Mouse (Mus musculus): ENCODE measurements around the gene Samd14.

Gene Samd14

DNA sequence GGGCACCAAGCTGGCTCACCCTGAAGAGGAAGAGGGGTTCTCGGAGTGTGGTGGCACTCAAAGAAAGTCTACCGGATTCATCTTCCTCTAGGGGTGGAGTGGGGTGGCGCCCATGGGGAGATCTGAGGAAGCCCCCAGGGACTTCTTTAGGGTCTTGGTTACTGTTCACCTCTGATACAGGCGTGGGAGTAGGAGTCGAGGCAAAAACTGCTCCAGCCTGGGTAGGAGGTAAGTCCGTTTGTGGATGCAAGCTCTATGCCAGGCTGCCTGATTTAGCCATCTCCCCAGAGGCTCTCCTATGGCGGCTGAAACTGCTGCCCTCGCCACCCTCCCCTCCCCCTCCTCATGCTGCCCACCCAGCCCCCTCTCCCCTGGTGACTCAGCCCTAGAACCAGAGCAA lies 62.5 kb downstream of the Samd14 start:
- DNase-seq (ENCODE audit: low read depth, low spot score) = no peak

GRCm38 (mm10) chr11:95072804-95073203 lies 63.1 kb downstream of the Samd14 start:
- DNase-seq (ENCODE audit: low read depth, low spot score) = no peak

- DNase-seq (ENCODE audit: low read depth, low spot score) = no peak
These were observed 64.2 kb downstream of the Samd14 start for GRCm38 (mm10) chr11:95073835-95074234.

GRCm38 (mm10) chr11:95074694-95075093 lies 65.0 kb downstream of the Samd14 start:
- DNase-seq (ENCODE audit: low read depth, low spot score) = no peak

DNA sequence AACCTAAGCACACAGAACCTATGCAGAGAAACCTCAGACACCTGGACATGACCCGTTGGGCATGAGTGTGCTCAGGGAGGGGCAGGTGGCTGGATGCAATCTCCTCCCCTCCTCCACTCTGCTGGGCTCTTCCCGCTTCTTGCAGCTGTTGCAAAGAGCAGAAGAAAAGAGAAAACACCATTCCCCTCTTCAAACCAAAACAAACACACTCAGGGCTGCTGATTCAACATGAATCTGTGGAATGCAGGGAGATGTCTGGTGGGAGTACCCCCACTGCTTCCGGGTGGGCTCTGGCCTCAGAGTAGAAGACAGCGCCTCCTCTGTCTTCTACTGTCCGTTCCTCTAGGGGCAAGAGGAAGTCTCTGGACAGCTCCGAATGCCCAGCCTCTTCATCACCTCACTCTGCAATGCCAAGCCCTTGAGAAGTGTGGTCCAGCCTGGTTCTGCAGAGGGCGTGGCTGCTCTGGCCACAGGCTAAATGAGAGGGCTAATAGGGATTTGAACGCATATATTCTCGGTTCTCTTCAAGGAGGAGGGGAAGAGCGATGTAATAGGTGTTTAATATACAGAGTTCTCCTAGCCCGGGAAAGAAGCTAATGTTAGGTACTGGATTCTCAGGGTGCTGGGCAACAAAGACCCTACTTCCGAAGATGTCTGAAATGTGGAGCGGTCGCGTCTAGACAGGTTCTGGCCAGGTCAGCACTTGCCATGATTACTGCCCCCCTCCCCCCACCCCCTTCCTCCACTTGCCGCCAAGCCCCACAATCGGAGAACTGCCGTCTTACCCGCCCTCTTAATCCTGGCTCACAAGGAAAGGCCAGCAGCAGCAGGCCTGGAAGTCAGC lies 65.7 kb downstream of the Samd14 start:
- no peak for DNase-seq (ENCODE audit: low read depth, low spot score)

All from CD4-positive, CD25-positive, alpha-beta regulatory T cell, adult 2 months (primary cell).